Mouse (Mus musculus): ENCODE measurements around the gene 4930412O13Rik. TPM values are rescaled to one million over a fixed set of nuclear protein-coding genes. Genes with fewer than 3 reads are reported as not detected.

Gene 4930412O13Rik
- polyA plus RNA-seq (2015; fragmentation: Nextera tagmentation; extraction: Ambion mirVana) = not detected in 2 replicates

GRCm38 (mm10) chr2:9881051-9881591, at the start of gene 4930412O13Rik:
TSS of gene 4930412O13Rik (plus strand) at chr2:9881252.

GRCm38 (mm10) chr2:9888913-9889650, 8.0 kb downstream of the 4930412O13Rik start, which contains the start of gene 9230102O04Rik:
TSS of gene 9230102O04Rik (minus strand) at chr2:9889540.

GRCm38 (mm10) chr2:9889651-9890183, 8.7 kb downstream of the 4930412O13Rik start, which contains the start of gene Gata3:
TSS of gene Gata3 (minus strand) at chr2:9890034.

Other genes starting within 250 kb of the 4930412O13Rik start
- not detected in 2 replicates for gene 9230102O04Rik, start 8.3 kb downstream of the 4930412O13Rik start, polyA plus RNA-seq (2015; fragmentation: Nextera tagmentation; extraction: Ambion mirVana)
- 1.3 and 1.9 TPM in 2 replicates for gene Gata3, start 8.8 kb downstream of the 4930412O13Rik start, polyA plus RNA-seq (2015; fragmentation: Nextera tagmentation; extraction: Ambion mirVana)
- gene Taf3, start 167.3 kb downstream of the 4930412O13Rik start, polyA plus RNA-seq (2015; fragmentation: Nextera tagmentation; extraction: Ambion mirVana) = 8.4 and 9.1 TPM in 2 replicates
- 326 and 330 TPM in 2 replicates for gene Atp5c1, start 199.3 kb downstream of the 4930412O13Rik start, polyA plus RNA-seq (2015; fragmentation: Nextera tagmentation; extraction: Ambion mirVana)
- gene Kin, start 199.3 kb downstream of the 4930412O13Rik start, polyA plus RNA-seq (2015; fragmentation: Nextera tagmentation; extraction: Ambion mirVana) = 22.7 and 23.5 TPM in 2 replicates